Mouse (Mus musculus): ENCODE measurements around the gene Lurap1l. TPM values are rescaled to one million over a fixed set of nuclear protein-coding genes. Genes with fewer than 3 reads are reported as not detected.

The Lurap1l gene
- polyA plus RNA-seq, 1 experiment, result 43.1 TPM

GRCm38 (mm10) chr4:80925752-80926519, 15.5 kb downstream of the Lurap1l start:
- WGBS, result 83% methylated on average over 6 of the region's 6 CpGs
- 0 out of 2 replicates have a peak, but pooled peaks cover 2% of the 10 kb centered on the region for H3K4me1 ChIP-seq (ENCODE audit: control insufficient read depth, insufficient read depth, insufficient read length, low read length)
- no peaks in the 10 kb centered on the region for H3K27me3 ChIP-seq (ENCODE audit: control insufficient read depth, insufficient read depth, low read length)
- no peak overlapping the region for H3K27ac ChIP-seq (ENCODE audit: insufficient read depth, low read depth, low read length)
- no peaks in the 10 kb centered on the region for H3K36me3 ChIP-seq (ENCODE audit: control insufficient read depth, insufficient read depth, low read length)
- no peak overlapping the region for H3K4me3 ChIP-seq (ENCODE audit: low read depth, low read length)
- TF ChIP-seq POLR2A (IDR thresholded peaks at IDR 0.05; ENCODE audit: low read depth, low read length) (no peak), CTCF (IDR thresholded peaks at IDR 0.05; ENCODE audit: extremely low read depth, insufficient read length, insufficient replicate concordance, low read depth, low read length) (no peak)

GRCm38 (mm10) chr4:80934749-80935148, 24.3 kb downstream of the Lurap1l start:
- no peak overlapping the region for H3K4me3 ChIP-seq (ENCODE audit: low read depth, low read length)
- H3K4me1 ChIP-seq (ENCODE audit: control insufficient read depth, insufficient read depth, insufficient read length, low read length), result peaks cover 4% of the 10 kb centered on the region; the same call in 1 of the 2 replicates
- no peaks in the 10 kb centered on the region for H3K36me3 ChIP-seq (ENCODE audit: control insufficient read depth, insufficient read depth, low read length)
- no peaks in the 10 kb centered on the region for H3K27me3 ChIP-seq (ENCODE audit: control insufficient read depth, insufficient read depth, low read length)
- no peak for TF ChIP-seq POLR2A (IDR thresholded peaks at IDR 0.05; ENCODE audit: low read depth, low read length)
- no peak for TF ChIP-seq CTCF (IDR thresholded peaks at IDR 0.05; ENCODE audit: extremely low read depth, insufficient read length, insufficient replicate concordance, low read depth, low read length)
- WGBS, result 91% methylated on average over 3 of the region's 3 CpGs
- no peak overlapping the region for H3K27ac ChIP-seq (ENCODE audit: insufficient read depth, low read depth, low read length)

GRCm38 (mm10) chr4:80939115-80939514, 28.7 kb downstream of the Lurap1l start:
- Histone ChIP-seq H3K4me3 (ENCODE audit: low read depth, low read length) (no peak overlapping the region), H3K4me1 (ENCODE audit: control insufficient read depth, insufficient read depth, insufficient read length, low read length) (peaks cover 5% of the 10 kb centered on the region; the same call in 1 of the 2 replicates), H3K27me3 (ENCODE audit: control insufficient read depth, insufficient read depth, low read length) (no peaks in the 10 kb centered on the region), H3K36me3 (ENCODE audit: control insufficient read depth, insufficient read depth, low read length) (no peaks in the 10 kb centered on the region), H3K27ac (ENCODE audit: insufficient read depth, low read depth, low read length) (no peak overlapping the region)
- 75% methylated on average over 2 of the region's 2 CpGs for WGBS
- TF ChIP-seq POLR2A (IDR thresholded peaks at IDR 0.05; ENCODE audit: low read depth, low read length), result no peak
- no peak for TF ChIP-seq CTCF (IDR thresholded peaks at IDR 0.05; ENCODE audit: extremely low read depth, insufficient read length, insufficient replicate concordance, low read depth, low read length)

GRCm38 (mm10) chr4:80940946-80941345, 30.5 kb downstream of the Lurap1l start:
- TF ChIP-seq POLR2A (IDR thresholded peaks at IDR 0.05; ENCODE audit: low read depth, low read length) (no peak), CTCF (IDR thresholded peaks at IDR 0.05; ENCODE audit: extremely low read depth, insufficient read length, insufficient replicate concordance, low read depth, low read length) (no peak)
- Histone ChIP-seq H3K27ac (ENCODE audit: insufficient read depth, low read depth, low read length) (peak overlapping the region; percentile 26), H3K4me3 (ENCODE audit: low read depth, low read length) (no peak overlapping the region), H3K4me1 (ENCODE audit: control insufficient read depth, insufficient read depth, insufficient read length, low read length) (peaks cover 5% of the 10 kb centered on the region; the same call in 1 of the 2 replicates), H3K36me3 (ENCODE audit: control insufficient read depth, insufficient read depth, low read length) (no peaks in the 10 kb centered on the region), H3K27me3 (ENCODE audit: control insufficient read depth, insufficient read depth, low read length) (no peaks in the 10 kb centered on the region)
- 80% methylated on average over 4 of the region's 4 CpGs for WGBS

GRCm38 (mm10) chr4:80941978-80942377, 31.5 kb downstream of the Lurap1l start:
- Histone ChIP-seq H3K27ac (ENCODE audit: insufficient read depth, low read depth, low read length) (peak overlapping the region; percentile 26), H3K4me3 (ENCODE audit: low read depth, low read length) (no peak overlapping the region), H3K27me3 (ENCODE audit: control insufficient read depth, insufficient read depth, low read length) (no peaks in the 10 kb centered on the region), H3K4me1 (ENCODE audit: control insufficient read depth, insufficient read depth, insufficient read length, low read length) (peaks cover 5% of the 10 kb centered on the region; the same call in 1 of the 2 replicates), H3K36me3 (ENCODE audit: control insufficient read depth, insufficient read depth, low read length) (no peaks in the 10 kb centered on the region)
- WGBS, result 52% methylated on average over 3 of the region's 3 CpGs
- TF ChIP-seq CTCF (IDR thresholded peaks at IDR 0.05; ENCODE audit: extremely low read depth, insufficient read length, insufficient replicate concordance, low read depth, low read length) (no peak), POLR2A (IDR thresholded peaks at IDR 0.05; ENCODE audit: low read depth, low read length) (no peak)

GRCm38 (mm10) chr4:80944605-80945004, 34.2 kb downstream of the Lurap1l start:
- no peak overlapping the region for H3K4me3 ChIP-seq (ENCODE audit: low read depth, low read length)
- H3K36me3 ChIP-seq (ENCODE audit: control insufficient read depth, insufficient read depth, low read length), result no peaks in the 10 kb centered on the region
- H3K27ac ChIP-seq (ENCODE audit: insufficient read depth, low read depth, low read length), result no peak overlapping the region
- no peak for TF ChIP-seq POLR2A (IDR thresholded peaks at IDR 0.05; ENCODE audit: low read depth, low read length)
- no peak for TF ChIP-seq CTCF (IDR thresholded peaks at IDR 0.05; ENCODE audit: extremely low read depth, insufficient read length, insufficient replicate concordance, low read depth, low read length)
- no peaks in the 10 kb centered on the region for H3K27me3 ChIP-seq (ENCODE audit: control insufficient read depth, insufficient read depth, low read length)
- H3K4me1 ChIP-seq (ENCODE audit: control insufficient read depth, insufficient read depth, insufficient read length, low read length), result peaks cover 11% of the 10 kb centered on the region; the same call in 1 of the 2 replicates

DNA sequence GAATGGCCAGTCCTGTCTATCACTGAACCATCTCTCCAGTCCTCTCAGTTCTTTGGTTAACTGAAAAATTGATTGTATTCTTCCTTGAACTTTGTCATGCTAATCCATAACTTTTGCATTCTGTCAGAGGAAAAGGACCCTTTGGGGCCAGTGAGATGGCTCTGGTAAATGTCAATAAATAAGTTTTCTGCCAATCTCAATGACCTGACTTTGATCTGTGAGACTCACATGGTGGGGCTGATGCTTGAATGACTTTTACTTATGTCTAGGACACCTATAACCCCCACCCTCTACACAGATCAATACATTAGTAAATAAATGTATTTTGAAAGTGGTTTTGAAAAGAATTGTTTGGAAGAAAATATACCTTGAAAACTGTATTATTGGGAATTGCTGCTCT, 38.7 kb downstream of the Lurap1l start:
- Histone ChIP-seq H3K27me3 (ENCODE audit: control insufficient read depth, insufficient read depth, low read length) (no peaks in the 10 kb centered on the region), H3K27ac (ENCODE audit: insufficient read depth, low read depth, low read length) (peak overlapping the region; percentile 96), H3K4me1 (ENCODE audit: control insufficient read depth, insufficient read depth, insufficient read length, low read length) (peaks cover 12% of the 10 kb centered on the region; the same call in 1 of the 2 replicates), H3K4me3 (ENCODE audit: low read depth, low read length) (no peak overlapping the region), H3K36me3 (ENCODE audit: control insufficient read depth, insufficient read depth, low read length) (peaks cover 2% of the 10 kb centered on the region)
- TF ChIP-seq CTCF (IDR thresholded peaks at IDR 0.05; ENCODE audit: extremely low read depth, insufficient read length, insufficient replicate concordance, low read depth, low read length) (no peak), POLR2A (IDR thresholded peaks at IDR 0.05; ENCODE audit: low read depth, low read length) (no peak)

Measured in small intestine, adult 2 months (tissue).